Mouse (Mus musculus) neutrophil, adult 65 days (primary cell): ENCODE measurements around the gene Baz2b. TPM values are rescaled to one million over a fixed set of nuclear protein-coding genes. Genes with fewer than 3 reads are reported as not detected.

Experiments
- total RNA-seq: library from RNA; stranded (reverse); gene quantifications from 2 replicates; pipeline ENCODE4 v1.2.4, GENCODE M21; 2023

Gene Baz2b
- total RNA-seq, result 194 and 274 TPM in 2 replicates

DNA sequence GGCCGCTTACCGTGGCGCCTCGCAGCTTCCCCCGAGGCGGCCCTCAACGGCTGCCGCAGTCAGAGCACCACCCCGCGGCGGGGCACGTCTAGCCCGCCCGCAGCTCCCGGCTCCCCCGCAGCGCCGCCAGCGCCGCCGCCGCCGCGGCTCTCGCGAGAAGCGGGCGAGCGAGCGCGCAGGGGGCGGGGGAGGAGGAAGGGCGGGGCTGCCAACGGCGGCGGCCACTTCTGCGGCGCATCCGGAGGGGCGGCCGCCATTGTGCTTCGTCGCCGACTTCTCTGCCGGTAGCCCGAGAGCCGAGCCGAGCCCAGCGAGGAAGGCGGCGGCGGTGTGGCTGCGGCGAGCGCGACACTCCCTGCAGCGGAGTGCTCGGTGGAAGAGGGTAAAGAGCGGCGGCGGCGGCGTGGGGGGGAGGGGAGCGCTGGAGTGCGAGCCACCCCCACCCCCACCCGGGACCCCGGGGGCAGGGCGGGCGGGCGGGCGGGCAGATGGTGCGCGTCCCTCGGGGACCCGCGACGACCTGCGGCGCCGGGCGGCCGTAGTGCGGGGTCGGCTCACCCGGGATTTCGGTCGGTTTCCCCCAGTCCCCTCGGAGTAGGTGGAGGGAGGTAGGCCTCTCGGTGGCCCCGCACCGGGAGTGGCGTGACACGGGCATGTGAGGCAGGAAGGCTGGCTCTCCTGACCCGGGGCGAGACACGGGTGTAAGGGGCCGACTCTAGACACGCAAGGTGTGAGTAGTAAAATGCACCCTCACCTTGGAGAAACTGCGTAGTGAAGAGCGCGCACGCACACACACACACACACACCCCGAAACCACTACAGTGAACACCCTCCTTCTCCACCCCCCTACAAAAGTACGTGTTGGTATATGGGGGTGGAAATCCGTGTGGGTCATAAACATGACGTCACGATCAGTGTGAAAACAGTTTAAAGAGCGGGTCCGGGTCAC is at the start of gene Baz2b, which contains the start of gene March7:
Baz2b (minus strand) TSS at position 137 of the 949 bp plus-strand sequence.
March7 (plus strand) TSS at position 185 of the 949 bp plus-strand sequence.

DNA sequence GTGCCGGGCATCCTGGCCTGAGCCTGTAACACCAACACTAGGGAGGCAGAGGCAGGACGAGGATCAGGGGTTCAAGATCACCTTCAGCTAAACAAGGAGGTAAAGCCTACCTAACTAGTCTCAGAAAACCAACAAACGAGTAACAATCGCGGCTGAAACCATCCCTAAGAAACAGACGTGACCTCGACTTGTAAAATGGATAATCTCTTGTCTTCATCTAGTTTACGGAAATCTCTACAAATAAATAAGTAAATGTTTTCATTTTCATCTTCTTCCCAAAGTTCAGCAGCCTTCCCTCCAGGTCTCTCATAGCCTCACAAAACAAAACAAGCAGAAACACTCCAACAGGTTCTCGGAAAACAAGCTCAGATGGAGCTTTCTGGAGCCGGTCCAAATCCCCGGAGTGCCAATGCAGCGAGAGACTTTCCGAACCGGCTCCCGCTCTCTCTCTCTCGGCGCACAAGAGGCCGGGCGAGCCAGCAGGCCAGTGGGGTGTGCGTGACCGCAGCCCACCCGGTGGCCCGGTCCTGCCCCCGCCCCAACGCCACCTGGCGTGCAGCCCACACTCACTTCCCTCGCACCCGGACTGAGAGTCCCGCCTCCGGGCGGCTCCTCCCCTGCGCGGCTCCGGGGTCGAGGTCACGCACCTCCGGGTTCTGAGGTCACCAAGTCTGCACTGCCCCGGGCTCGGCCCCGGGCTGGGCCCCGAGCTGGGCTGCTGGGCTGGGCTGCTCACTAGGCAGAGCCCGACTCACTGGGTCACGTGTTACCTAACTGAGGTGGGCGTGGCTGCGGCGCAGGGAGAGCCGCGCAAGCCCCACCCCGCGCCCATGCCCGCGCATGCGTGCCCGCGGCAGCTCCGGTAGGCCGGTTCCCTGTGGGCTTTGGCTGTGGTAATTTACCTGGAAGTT is 327.6 kb downstream of the Baz2b start, which contains the start of gene Wdsub1:
Wdsub1 (minus strand) TSS at position 761 of the 911 bp plus-strand sequence.

Other genes with a start within 250 kb of the Baz2b start
- 196 and 248 TPM in 2 replicates for gene March7, start within 50 bp of the Baz2b start, total RNA-seq
- gene Cd302, start 74.6 kb upstream of the Baz2b start, total RNA-seq, result 15.1 and 15.4 TPM in 2 replicates
- gene Ly75, start 173.5 kb upstream of the Baz2b start, total RNA-seq, result 47.7 and 56.2 TPM in 2 replicates